Comparison of ENCODE assay signal across 20 mouse cellular contexts in genomic region chr2:143654621-143655020, GRCm38 (mm10).
DNase-seq lines count a peak whose midpoint lies in the region; TF ChIP-seq lines count a peak whose summit lies in the region.
"Had no signal": no experiment of that assay in that cellular context is flagged by ENCODE, and none has a peak within 500 bp of the region (broad histone marks: within the 10 kb centered on the region; RNA-seq: fewer than 3 reads in every experiment).

No protein-coding gene starts in this region.

- no peak overlapping the region for H3K4me3 ChIP-seq in layer of hippocampus, adult 2 months
- H3K4me3 ChIP-seq in embryonic facial prominence, embryonic 10.5 days = no peak overlapping the region
- H3K4me3 ChIP-seq: embryonic facial prominence, embryonic 13.5 days; embryonic facial prominence, embryonic 15.5 days; erythroblast, embryonic 14.5 days; forebrain, embryonic 10.5 days; forebrain, embryonic 12.5 days had no signal

- no peaks in the 10 kb centered on the region for H3K9me3 ChIP-seq in embryonic facial prominence, embryonic 10.5 days
- H3K9me3 ChIP-seq: embryonic facial prominence, embryonic 13.5 days; embryonic facial prominence, embryonic 15.5 days; forebrain, embryonic 10.5 days; forebrain, embryonic 12.5 days had no signal

- WGBS in embryonic facial prominence, embryonic 10.5 days = 91% methylated on average over 4 of the region's 4 CpGs

- TF ChIP-seq CTCF in layer of hippocampus, adult 2 months (conservative IDR thresholded peaks at IDR 0.05) = no peak

- no peaks in the 10 kb centered on the region for H3K27me3 ChIP-seq in embryonic facial prominence, embryonic 10.5 days (replicated peaks; ENCODE audit: low read depth, poor library complexity, severe bottlenecking)
- H3K27me3 ChIP-seq: embryonic facial prominence, embryonic 13.5 days; embryonic facial prominence, embryonic 15.5 days; forebrain, embryonic 12.5 days had no signal

- peak overlapping the region; percentile 41; the same call in 1 of the 2 replicates for H3K27ac ChIP-seq in layer of hippocampus, adult 2 months
- no peak overlapping the region for H3K27ac ChIP-seq in embryonic facial prominence, embryonic 10.5 days (replicated peaks)
- H3K27ac ChIP-seq: embryonic facial prominence, embryonic 13.5 days; embryonic facial prominence, embryonic 15.5 days; forebrain, embryonic 10.5 days; forebrain, embryonic 12.5 days had no signal

- H3K4me1 ChIP-seq in embryonic facial prominence, embryonic 10.5 days = no peaks in the 10 kb centered on the region
- H3K4me1 ChIP-seq: embryonic facial prominence, embryonic 13.5 days; embryonic facial prominence, embryonic 15.5 days; forebrain, embryonic 10.5 days had no signal

- H3K36me3 ChIP-seq in embryonic facial prominence, embryonic 10.5 days (replicated peaks) = no peaks in the 10 kb centered on the region
- H3K36me3 ChIP-seq: embryonic facial prominence, embryonic 13.5 days; embryonic facial prominence, embryonic 15.5 days; forebrain, embryonic 10.5 days; forebrain, embryonic 12.5 days had no signal

- DNase-seq in layer of hippocampus, adult 2 months (ENCODE audit: low spot score in 2 of 2) = peak; percentile 23 to 46
- DNase-seq in layer of hippocampus, postnatal 10 days (ENCODE audit: low spot score in 2 of 2) = no peak
- DNase-seq in layer of hippocampus, adult 9-11 months = peak; percentile 51
- DNase-seq in layer of hippocampus, adult 11-12 months (ENCODE audit: low spot score) = no peak
- peak; percentile 71 for DNase-seq in brain, adult 2 months (ENCODE audit: low read depth, low spot score)
- peak; percentile 60 for DNase-seq in telencephalon, adult 2 months (ENCODE audit: low read depth, low spot score)
- DNase-seq in embryonic facial prominence, embryonic 10.5 days (ENCODE audit: low spot score) = no peak
- DNase-seq: adrenal gland, adult 2 months; adrenal gland, postnatal 10 days; adrenal gland, postnatal 25 days; cerebellum, adult 11-12 months; cerebellum, adult 2 months; cerebellum, adult 9-10 months; cerebellum, postnatal 10 days; cerebellum, postnatal 25 days had no signal

Comparison
In these comparisons a context has a peak if more than half of its experiments do, and no peak if none do; other contexts are left out.
1. DNase-seq: peak in layer of hippocampus, adult 2 months (2 of 2), layer of hippocampus, adult 9-11 months (single experiment), brain, adult 2 months (single experiment) and telencephalon, adult 2 months (single experiment); none in layer of hippocampus, postnatal 10 days (0 of 2), layer of hippocampus, adult 11-12 months (single experiment) and embryonic facial prominence, embryonic 10.5 days (single experiment).